Mouse (Mus musculus) heart, embryonic 13.5 days (tissue): Measurements from ENCODE around the gene Fign. TPM values are rescaled to one million over a fixed set of nuclear protein-coding genes. Genes with fewer than 3 reads are reported as not detected.
A peak's percentile ranks its signal among the peaks of the same experiment; 100 is the strongest.

Experiments
- ATAC-seq: fragments of 200-750 bp; cut with Nextera tagmentation; 2 replicates; pipeline ENCODE4 v1.8.0; 2017; ENCODE audit warnings: moderate TSS enrichment; ENCODE audit not compliant: insufficient number of reproducible peaks, low FRiP score, low TSS enrichment; ENCODE audit errors: extremely low read depth
- H3K27ac ChIP-seq: fragments of 300-500 bp; sonication (generic); replicated peaks from 2 replicates; pipeline ENCODE4 v1.5.1; 2015; ENCODE audit warnings: moderate library complexity, mild to moderate bottlenecking, inconsistent platforms
- H3K27me3 ChIP-seq: fragments of 300-500 bp; sonication (generic); replicated peaks from 2 replicates; pipeline ENCODE4 v1.6.1; 2015; ENCODE audit warnings: mild to moderate bottlenecking, inconsistent platforms
- H3K36me3 ChIP-seq: fragments of 300-500 bp; sonication (generic); 2 replicates; pipeline ENCODE4 v1.6.1; 2015; ENCODE audit warnings: mild to moderate bottlenecking, inconsistent platforms
- H3K4me1 ChIP-seq: fragments of 300-500 bp; sonication (generic); 2 replicates; pipeline ENCODE4 v1.6.1; 2015; ENCODE audit warnings: inconsistent platforms
- H3K4me2 ChIP-seq: fragments of 300-500 bp; sonication (generic); 2 replicates; pipeline ENCODE4 v1.6.1; 2015; ENCODE audit warnings: inconsistent platforms, mild to moderate bottlenecking, moderate library complexity
- H3K4me3 ChIP-seq: fragments of 300-500 bp; sonication (generic); 2 replicates; pipeline ENCODE4 v1.5.1; 2015; ENCODE audit warnings: moderate library complexity, mild to moderate bottlenecking, inconsistent platforms
- H3K9ac ChIP-seq: fragments of 300-500 bp; sonication (generic); 2 replicates; pipeline ENCODE4 v1.6.1; 2015; ENCODE audit warnings: inconsistent platforms, mild to moderate bottlenecking, moderate library complexity
- H3K9me3 ChIP-seq: fragments of 300-500 bp; sonication (generic); 2 replicates; pipeline ENCODE4 v1.6.1; 2016; ENCODE audit warnings: inconsistent platforms
- WGBS: fragments of 180-500 bp; shearing (Covaris S2); methylation state at CpG from one replicate; pipeline ENCODE4 v1.1.7; 2015; ENCODE audit warnings: mixed read lengths; 5-methylcytosine and 5-hydroxymethylcytosine counted together
- polyA plus RNA-seq: library from polyadenylated mRNA; unstranded; fragments of >200 nt; fragmentation: Nextera tagmentation; extraction: Ambion mirVana; gene quantifications from 2 replicates; pipeline ENCODE4 v1.2.1, GENCODE M21; 2015

Gene Fign
- polyA plus RNA-seq, 1 experiment from 2014 or later: 8.3 TPM

- 74% methylated on average over 6 of the region's 6 CpGs for WGBS
- no peaks in the 10 kb centered on the region for H3K36me3 ChIP-seq
- no peak for ATAC-seq
- H3K4me3 ChIP-seq: no peak overlapping the region
- peak overlapping the region; percentile 23 for H3K4me2 ChIP-seq
- H3K27ac ChIP-seq: no peak overlapping the region
- H3K27me3 ChIP-seq: no peaks in the 10 kb centered on the region
- H3K9me3 ChIP-seq: no peaks in the 10 kb centered on the region
- peak overlapping the region; percentile 59 for H3K9ac ChIP-seq
- peaks cover 23% of the 10 kb centered on the region for H3K4me1 ChIP-seq
Observed at GRCm38 (mm10) chr2:64093087-64093486, 4.8 kb downstream of the Fign start.

- H3K4me2 ChIP-seq: no peak overlapping the region
- no peak overlapping the region for H3K27ac ChIP-seq
- no peak for ATAC-seq
- H3K36me3 ChIP-seq: no peaks in the 10 kb centered on the region
- no peaks in the 10 kb centered on the region for H3K27me3 ChIP-seq
- no peak overlapping the region for H3K9ac ChIP-seq
- H3K9me3 ChIP-seq: no peaks in the 10 kb centered on the region
- 72% methylated on average over 5 of the region's 5 CpGs for WGBS
- no peak overlapping the region for H3K4me3 ChIP-seq
- H3K4me1 ChIP-seq: peaks cover 49% of the 10 kb centered on the region
Observed at GRCm38 (mm10) chr2:64083853-64084427, 13.9 kb downstream of the Fign start.

GRCm38 (mm10) chr2:64079765-64080164 lies 18.1 kb downstream of the Fign start:
- WGBS: 9% methylated on average over 4 of the region's 4 CpGs
- no peak for ATAC-seq
- Histone ChIP-seq H3K36me3 (no peaks in the 10 kb centered on the region), H3K4me3 (no peak overlapping the region), H3K27ac (peak overlapping the region; percentile 59; the same call in 1 of the 2 replicates), H3K9ac (no peak overlapping the region), H3K9me3 (no peaks in the 10 kb centered on the region), H3K4me2 (peak overlapping the region; percentile 36), H3K27me3 (no peaks in the 10 kb centered on the region), H3K4me1 (peaks cover 84% of the 10 kb centered on the region)

- Histone ChIP-seq H3K27ac (peak overlapping the region; percentile 59; the same call in 1 of the 2 replicates), H3K36me3 (no peaks in the 10 kb centered on the region), H3K9ac (no peak overlapping the region), H3K4me2 (peak overlapping the region; percentile 16; the same call in 1 of the 2 replicates), H3K4me3 (no peak overlapping the region), H3K4me1 (peaks cover 84% of the 10 kb centered on the region), H3K27me3 (no peaks in the 10 kb centered on the region), H3K9me3 (no peaks in the 10 kb centered on the region)
- no peak for ATAC-seq
- WGBS: 55% methylated on average over 3 of the region's 3 CpGs
Observed at GRCm38 (mm10) chr2:64078551-64078950, 19.3 kb downstream of the Fign start.

GRCm38 (mm10) chr2:64077846-64078245 lies 20.0 kb downstream of the Fign start:
- Histone ChIP-seq H3K4me1 (peaks cover 84% of the 10 kb centered on the region), H3K36me3 (no peaks in the 10 kb centered on the region), H3K9ac (no peak overlapping the region), H3K4me3 (no peak overlapping the region), H3K9me3 (no peaks in the 10 kb centered on the region), H3K4me2 (no peak overlapping the region), H3K27ac (no peak overlapping the region), H3K27me3 (no peaks in the 10 kb centered on the region)
- ATAC-seq: no peak
- 80% methylated on average over 2 of the region's 2 CpGs for WGBS

- no peaks in the 10 kb centered on the region for H3K36me3 ChIP-seq
- H3K4me2 ChIP-seq: peak overlapping the region; percentile 62
- peak overlapping the region; percentile 29 for H3K4me3 ChIP-seq
- no peaks in the 10 kb centered on the region for H3K27me3 ChIP-seq
- no peak for ATAC-seq
- 20% methylated on average over 6 of the region's 6 CpGs for WGBS
- H3K9ac ChIP-seq: peak overlapping the region; percentile 62
- peak overlapping the region; percentile 63 for H3K27ac ChIP-seq
- H3K9me3 ChIP-seq: no peaks in the 10 kb centered on the region
- peaks cover 81% of the 10 kb centered on the region for H3K4me1 ChIP-seq
Observed at GRCm38 (mm10) chr2:64075873-64076272, 22.0 kb downstream of the Fign start.

- Histone ChIP-seq H3K4me2 (peak overlapping the region; percentile 62), H3K9me3 (no peaks in the 10 kb centered on the region), H3K9ac (peak overlapping the region; percentile 62), H3K36me3 (no peaks in the 10 kb centered on the region), H3K27me3 (no peaks in the 10 kb centered on the region), H3K4me3 (peak overlapping the region; percentile 29), H3K4me1 (peaks cover 74% of the 10 kb centered on the region), H3K27ac (peak overlapping the region; percentile 63; the same call in 1 of the 2 replicates)
- 48% methylated on average over 17 of the region's 17 CpGs for WGBS
- ATAC-seq: no peak
Observed at GRCm38 (mm10) chr2:64074602-64075389, 23.0 kb downstream of the Fign start.

GRCm38 (mm10) chr2:64072158-64072557 lies 25.7 kb downstream of the Fign start:
- Histone ChIP-seq H3K9ac (no peak overlapping the region; the same call in 1 of the 2 replicates), H3K36me3 (no peaks in the 10 kb centered on the region), H3K4me1 (peaks cover 62% of the 10 kb centered on the region), H3K9me3 (no peaks in the 10 kb centered on the region), H3K4me2 (no peak overlapping the region), H3K4me3 (no peak overlapping the region), H3K27me3 (no peaks in the 10 kb centered on the region), H3K27ac (no peak overlapping the region)
- no peak for ATAC-seq
- 74% methylated on average over 4 of the region's 4 CpGs for WGBS

GRCm38 (mm10) chr2:64069950-64070695 lies 27.7 kb downstream of the Fign start:
- WGBS: 46% methylated on average over 10 of the region's 10 CpGs

GRCm38 (mm10) chr2:64065511-64065910 lies 32.3 kb downstream of the Fign start:
- Histone ChIP-seq H3K27me3 (no peaks in the 10 kb centered on the region), H3K27ac (no peak overlapping the region), H3K4me2 (no peak overlapping the region), H3K4me1 (peaks cover 38% of the 10 kb centered on the region), H3K36me3 (no peaks in the 10 kb centered on the region), H3K4me3 (no peak overlapping the region), H3K9ac (no peak overlapping the region), H3K9me3 (no peaks in the 10 kb centered on the region)
- WGBS: 74% methylated on average over 4 of the region's 4 CpGs
- no peak for ATAC-seq

More at GRCm38 (mm10) chr2:64069950-64070695, 27.7 kb downstream of the Fign start:
- no peaks in the 10 kb centered on the region for H3K36me3 ChIP-seq
- no peaks in the 10 kb centered on the region for H3K9me3 ChIP-seq
- H3K27ac ChIP-seq: peak overlapping the region; percentile 79
- no peaks in the 10 kb centered on the region for H3K27me3 ChIP-seq
- peak; percentile 54; the same call in 1 of the 2 replicates for ATAC-seq
- H3K9ac ChIP-seq: no peak overlapping the region
- peak overlapping the region; percentile 9; the same call in 1 of the 2 replicates for H3K4me3 ChIP-seq
- peaks cover 46% of the 10 kb centered on the region for H3K4me1 ChIP-seq
- peak overlapping the region; percentile 58 for H3K4me2 ChIP-seq

- peaks cover 54% of the 10 kb centered on the region for H3K4me1 ChIP-seq
- ATAC-seq: no peak
- no peak overlapping the region for H3K4me2 ChIP-seq
- H3K27ac ChIP-seq: 0 out of 2 replicates have a peak overlapping the region, but pooled peaks have one; percentile 15
- no peak overlapping the region for H3K9ac ChIP-seq
- no peaks in the 10 kb centered on the region for H3K27me3 ChIP-seq
- H3K9me3 ChIP-seq: no peaks in the 10 kb centered on the region
- H3K4me3 ChIP-seq: no peak overlapping the region
- H3K36me3 ChIP-seq: no peaks in the 10 kb centered on the region
- 64% methylated on average over 5 of the region's 5 CpGs for WGBS
Observed at GRCm38 (mm10) chr2:64059477-64059876, 38.4 kb downstream of the Fign start.
